Mouse (Mus musculus) urinary bladder, adult 2 months (tissue): ENCODE measurements around the gene Urgcp. TPM values are rescaled to one million over a fixed set of nuclear protein-coding genes. Genes with fewer than 3 reads are reported as not detected.

Source experiments
- DNase-seq: peaks from one replicate; pipeline ENCODE4 v3.0.0; 2022; ENCODE audit warnings: low spot score
- polyA plus RNA-seq: library from polyadenylated mRNA; depleted of rRNA; stranded (reverse); fragments of >200 nt; gene quantifications from 2 replicates; pipeline ENCODE4 v1.2.3, GENCODE M21; 2012; rRNA removed

Gene Urgcp
- polyA plus RNA-seq, 1 experiment = 20.2 TPM

DNA sequence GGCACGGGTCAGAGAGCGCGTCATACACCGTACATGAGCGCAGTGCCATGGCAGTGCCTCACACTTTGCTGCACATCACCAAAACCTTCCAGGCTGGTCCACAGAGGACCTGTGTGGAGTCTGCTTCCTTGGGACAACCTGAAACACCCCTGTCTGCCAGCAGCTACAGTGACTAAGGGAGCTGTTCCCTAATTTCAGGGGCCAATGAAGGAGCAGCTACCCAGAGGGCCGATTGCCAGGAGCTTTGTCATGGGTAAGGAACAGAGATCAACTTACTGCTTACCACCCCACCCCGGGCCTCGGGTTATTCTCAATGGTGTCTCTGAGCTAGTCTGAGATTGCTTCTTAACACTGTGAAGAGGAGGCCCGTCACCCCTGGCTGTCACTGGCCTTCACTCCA is 47.0 kb downstream of the Urgcp start:
- DNase-seq = no peak

DNA sequence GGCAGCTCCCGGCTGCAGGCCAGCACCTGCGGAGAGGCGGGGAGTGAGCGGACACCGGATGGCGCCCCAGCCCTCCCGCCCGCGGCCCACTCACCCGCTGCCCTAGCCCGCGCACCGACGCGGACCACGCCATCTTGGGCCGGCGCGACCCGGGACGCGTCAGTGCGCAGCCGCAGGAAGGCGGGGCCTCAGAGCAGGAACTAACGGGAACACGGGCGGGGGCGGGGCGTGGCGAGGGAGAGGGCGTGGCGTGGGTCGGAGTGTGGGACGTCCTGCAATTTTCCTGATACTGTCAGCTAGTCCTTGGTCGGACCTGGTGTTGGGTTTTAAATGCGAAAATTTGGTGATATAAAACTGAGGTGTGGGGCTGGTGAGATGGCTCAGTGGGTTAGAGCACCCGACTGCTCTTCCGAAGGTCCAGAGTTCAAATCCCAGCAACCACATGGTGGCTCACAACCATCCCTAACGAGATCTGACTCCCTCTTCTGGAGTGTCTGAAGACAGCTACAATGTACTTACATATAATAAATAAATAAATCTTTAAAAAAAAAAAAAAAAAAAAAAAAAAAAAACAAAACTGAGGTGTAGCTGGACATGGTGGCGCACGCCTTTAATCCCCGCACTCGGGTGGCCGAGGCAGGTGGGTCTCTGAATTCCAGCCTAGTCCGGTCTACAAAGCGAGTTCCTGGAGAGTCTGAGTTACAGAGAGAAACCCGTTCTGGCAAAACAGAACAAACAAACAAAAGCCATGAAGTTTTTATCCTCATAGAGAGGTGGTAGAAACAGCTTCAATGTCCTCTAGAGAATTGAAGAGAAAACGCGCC is 54.4 kb downstream of the Urgcp start:
- peak; percentile 80 for DNase-seq

DNA sequence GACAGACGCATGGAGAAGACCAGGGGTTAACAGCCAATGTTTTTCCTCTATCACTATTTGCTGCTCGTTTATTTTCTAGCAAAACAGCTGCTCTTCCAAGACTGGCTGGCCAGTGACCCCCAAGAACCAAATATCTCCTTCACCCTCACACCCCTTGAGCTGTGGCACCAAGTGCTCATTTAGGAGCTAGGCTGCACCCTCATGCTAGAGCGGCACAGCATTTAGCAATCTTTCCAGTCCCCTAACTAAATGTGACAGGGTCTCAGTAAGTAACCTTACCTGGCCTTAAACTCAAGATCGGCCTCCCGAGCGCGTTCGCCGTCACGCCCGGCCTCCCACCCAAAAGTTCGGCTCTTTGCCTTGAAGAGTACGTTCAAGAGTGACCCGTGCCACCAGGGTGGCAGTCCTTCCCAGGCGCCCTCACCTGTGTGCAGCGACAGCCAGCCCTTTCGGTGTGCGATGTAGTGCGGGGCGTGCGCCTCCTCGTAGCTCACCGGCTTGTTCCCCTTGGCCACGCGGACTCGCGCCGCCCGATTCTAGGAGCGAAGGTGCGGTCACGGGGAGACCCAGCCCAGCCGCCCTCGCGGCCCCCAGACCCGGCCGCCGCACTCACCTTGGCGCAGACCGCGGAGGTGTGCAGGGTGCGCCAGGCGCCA is 55.2 kb downstream of the Urgcp start:
- no peak for DNase-seq

DNA sequence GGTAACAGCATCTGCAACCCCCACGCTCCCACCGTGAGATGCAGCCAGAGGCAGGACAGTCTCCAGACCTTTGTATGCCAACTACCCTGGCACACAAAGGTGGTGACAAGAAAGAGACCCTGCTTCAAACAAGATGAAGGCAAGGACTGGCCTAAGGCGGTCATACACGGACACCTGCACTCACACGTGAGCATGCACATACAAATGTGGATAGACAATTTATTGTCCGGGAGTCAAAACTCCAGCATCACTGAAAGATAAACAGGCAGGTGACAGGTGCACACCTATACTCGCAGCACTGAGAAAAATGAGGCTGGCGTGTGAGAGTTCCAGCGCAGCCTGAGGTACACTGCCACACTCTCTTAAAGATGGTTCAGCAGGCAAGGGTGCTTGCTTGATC is 56.2 kb downstream of the Urgcp start:
- DNase-seq = no peak

DNA sequence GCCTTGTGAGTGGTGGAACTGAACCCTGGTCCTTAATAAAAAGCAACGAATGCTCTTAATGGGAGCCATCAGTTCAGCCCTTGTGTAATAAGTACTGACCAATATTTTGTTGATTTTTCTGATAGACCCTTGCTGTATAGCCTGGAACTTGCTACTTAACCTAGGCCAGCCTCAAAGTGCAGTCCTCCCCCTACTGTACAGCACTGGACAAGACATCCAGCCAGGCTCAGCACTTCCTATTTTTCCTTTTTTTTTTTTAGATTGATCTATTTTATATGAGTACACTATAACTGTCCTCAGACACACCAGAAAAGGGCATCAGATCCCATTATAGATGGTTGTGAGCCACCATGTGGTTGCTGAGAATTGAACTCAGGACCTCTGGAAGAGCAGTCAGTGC is 58.8 kb downstream of the Urgcp start:
- no peak for DNase-seq

DNA sequence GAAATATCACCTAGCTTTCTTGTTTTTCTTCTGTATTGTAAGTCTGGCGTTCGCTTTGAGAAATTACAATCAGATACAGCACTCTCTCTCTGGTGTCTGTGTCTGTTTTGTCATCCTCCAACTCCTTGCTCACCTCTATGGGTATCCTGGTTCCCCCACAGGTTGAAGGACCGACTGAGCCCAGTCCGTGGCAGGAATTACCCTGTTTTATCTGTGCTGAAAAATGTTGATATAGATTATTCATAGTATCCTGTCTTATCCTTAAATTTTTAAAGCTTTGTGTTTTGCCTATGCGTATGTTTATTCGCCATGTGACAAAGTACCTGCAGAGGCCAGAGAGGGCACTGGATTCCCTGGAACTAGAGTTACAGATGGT is 59.2 kb downstream of the Urgcp start:
- no peak for DNase-seq

DNA sequence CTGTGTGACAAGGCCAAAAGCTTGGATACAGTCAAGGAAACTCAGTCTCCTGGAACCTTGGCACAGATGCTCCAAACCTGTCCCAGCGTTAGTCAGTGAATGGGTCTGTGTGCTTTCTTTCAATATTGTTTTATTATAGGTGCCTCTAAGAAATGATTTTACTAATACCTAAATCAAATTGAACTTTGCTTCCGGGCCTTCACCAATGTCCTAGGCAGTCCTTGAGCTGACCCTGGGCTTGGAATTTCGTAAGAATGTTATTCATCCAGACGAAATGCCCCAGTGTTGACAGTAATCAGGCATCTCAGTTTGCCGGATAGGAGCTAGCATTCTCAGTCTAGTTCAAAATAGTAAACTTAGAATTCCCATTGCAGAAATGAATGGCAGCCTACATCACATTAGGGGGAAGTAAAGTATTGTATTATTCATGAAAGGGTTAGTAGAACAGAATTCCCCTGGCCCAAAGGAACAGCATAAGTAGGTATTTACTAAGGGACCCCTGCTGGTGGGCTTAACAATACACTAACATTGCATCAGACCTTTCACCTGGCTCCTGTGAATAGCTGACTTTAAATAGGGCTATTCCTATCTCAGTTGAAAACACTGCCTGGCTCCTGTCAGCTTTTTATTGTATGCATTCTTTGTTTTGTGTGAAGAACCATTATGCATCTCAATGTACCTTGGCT is 59.8 kb downstream of the Urgcp start:
- no peak for DNase-seq

DNA sequence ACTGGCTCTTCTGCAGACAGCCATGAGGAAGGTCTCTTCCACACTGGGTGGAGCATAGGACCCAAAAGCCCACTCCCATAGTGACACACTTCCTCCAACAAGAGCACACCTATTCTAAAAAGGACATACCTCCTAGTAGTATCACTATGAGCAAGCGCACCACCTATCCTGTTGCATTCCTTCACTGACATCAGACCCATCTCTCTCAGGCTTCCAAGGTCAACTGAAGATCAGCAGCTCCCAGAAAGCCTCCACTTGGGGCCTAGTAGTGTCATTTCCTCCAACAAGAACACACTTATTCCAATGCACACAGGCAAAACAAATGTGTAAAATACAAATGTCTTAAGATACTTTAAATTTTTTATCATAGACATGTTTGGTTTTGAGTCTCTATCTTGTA is 60.4 kb downstream of the Urgcp start:
- DNase-seq = no peak

DNA sequence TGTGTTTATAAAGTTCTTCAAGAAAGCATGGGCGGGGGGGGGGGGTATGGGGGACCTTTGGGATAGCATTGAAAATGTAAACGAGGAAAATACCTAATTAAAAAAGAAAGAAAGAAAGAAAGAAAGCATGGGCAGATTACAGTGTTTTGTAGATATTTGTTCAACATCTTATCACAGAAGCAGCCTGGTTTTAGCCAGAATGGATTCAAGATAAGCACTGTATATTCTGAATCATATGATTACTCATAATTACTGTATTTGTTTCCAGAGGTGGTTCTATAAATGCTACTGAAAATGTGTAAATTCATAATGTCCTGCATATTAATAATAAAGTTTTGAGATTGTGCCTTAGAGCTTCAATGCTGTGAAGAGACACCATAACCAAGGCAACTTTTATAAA is 60.9 kb downstream of the Urgcp start:
- no peak for DNase-seq

DNA sequence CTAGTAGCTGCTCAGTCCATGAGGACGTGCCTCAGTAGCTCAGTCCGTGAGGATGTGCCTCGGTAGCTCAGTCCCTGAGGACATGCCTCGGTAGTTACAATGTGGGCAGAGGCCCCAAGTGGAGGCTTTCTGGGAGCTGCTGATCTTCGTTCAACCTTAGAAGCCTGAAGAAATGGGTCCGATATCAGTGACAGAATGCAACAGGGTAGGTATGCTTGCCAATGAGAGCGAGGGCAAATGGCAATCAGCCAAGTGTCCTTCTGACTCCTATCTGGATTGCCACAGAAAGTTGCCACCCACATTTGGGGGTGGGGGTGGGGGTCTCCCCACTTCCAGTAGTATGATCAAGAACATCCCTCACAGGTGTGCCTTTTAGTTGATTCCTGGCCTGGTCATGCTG is 61.4 kb downstream of the Urgcp start:
- no peak for DNase-seq

DNA sequence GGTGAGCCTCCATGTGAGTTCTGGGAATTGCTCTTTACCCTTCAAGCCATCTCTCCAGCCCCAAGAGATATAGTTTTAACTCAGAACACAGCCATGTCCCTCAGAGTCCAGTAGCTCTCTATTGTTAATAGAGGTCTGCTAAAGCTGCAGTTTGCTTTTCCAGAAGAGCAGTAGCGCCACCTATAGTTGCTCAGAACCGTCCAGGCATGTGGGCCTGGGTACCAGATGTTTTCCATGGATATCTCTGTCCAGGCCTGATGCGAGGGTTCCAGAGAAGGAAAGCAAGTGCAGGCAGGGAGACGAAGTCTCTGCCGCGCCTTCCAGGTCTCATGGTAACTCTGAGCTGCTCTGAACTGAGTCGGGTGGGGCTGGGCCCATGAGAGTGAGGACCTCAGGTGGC is 70.4 kb downstream of the Urgcp start:
- no peak for DNase-seq

DNA sequence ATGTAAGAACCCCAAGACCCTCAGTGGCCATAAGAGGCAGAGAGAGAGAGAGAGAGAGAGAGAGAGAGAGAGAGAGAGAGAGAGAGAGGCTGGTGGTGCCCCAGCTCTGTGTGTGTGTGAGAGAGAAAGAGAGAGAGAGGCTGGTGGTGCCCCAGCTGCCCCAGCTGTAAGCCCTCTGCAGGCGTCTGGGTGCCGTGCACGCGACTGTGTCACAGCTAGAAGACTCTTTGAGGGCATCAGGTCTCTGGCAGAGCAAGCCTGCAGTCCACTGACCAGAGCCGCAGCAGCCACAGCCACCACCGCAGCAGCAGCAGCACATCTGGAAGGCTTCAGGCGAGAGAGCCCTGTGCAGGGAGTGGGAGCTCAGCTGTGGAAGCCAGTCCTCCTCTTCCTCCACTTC is 77.9 kb downstream of the Urgcp start:
- DNase-seq = no peak

DNA sequence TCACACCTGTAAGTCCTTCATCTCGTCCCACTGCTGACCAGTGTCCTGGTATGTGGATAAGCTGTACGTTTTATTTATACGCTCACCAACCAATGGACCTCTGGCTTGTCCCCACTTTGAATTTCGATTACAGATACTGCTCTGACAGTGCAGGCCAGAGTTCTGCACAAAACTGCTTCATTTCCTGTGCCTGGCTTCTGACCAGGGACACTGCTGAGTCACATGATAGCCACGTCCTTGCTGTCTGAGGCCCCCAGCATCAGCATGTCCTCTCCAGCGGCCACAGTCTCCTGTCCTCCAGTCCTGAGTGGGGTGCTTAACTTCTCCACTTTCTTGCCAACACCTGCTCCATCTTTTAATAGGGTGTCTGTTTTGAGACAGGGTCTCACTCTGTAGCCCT is 79.6 kb downstream of the Urgcp start:
- DNase-seq = no peak

Other genes starting within 250 kb of the Urgcp start
- 87.8 and 89.4 TPM in 2 replicates for gene Xbp1, start 241.7 kb downstream of the Urgcp start, polyA plus RNA-seq
- 12.8 and 13.5 TPM in 2 replicates for gene Ccdc117, start 220.2 kb downstream of the Urgcp start, polyA plus RNA-seq
- not detected in 2 replicates for gene Ankrd36, start 192.7 kb downstream of the Urgcp start, polyA plus RNA-seq
- gene Mrps24, start 46.7 kb downstream of the Urgcp start, polyA plus RNA-seq = 81.2 and 82.7 TPM in 2 replicates
- gene Dbnl, start 26.1 kb upstream of the Urgcp start, polyA plus RNA-seq = 97.5 and 103 TPM in 2 replicates
- 0.58 and 0.75 TPM in 2 replicates for gene Pgam2, start 41.4 kb upstream of the Urgcp start, polyA plus RNA-seq
- 28.0 and 30.4 TPM in 2 replicates for gene Polm, start 75.6 kb upstream of the Urgcp start, polyA plus RNA-seq
- 110 and 160 TPM in 2 replicates for gene Aebp1, start 99.6 kb upstream of the Urgcp start, polyA plus RNA-seq
- gene Pold2, start 115.9 kb upstream of the Urgcp start, polyA plus RNA-seq = 36.4 and 43.2 TPM in 2 replicates
- 1.4 and 3.7 TPM in 2 replicates for gene Myl7, start 136.4 kb upstream of the Urgcp start, polyA plus RNA-seq
- 0.03 and 0.08 TPM in 2 replicates for gene Gck, start 187.7 kb upstream of the Urgcp start, polyA plus RNA-seq
- gene Ykt6, start 193.3 kb upstream of the Urgcp start, polyA plus RNA-seq = 35.5 and 45.1 TPM in 2 replicates